Mouse (Mus musculus) E14TG2a.4 (cell line): ENCODE data around the gene Atn1.

Experiments used
- CTCF ChIP-seq: conservative IDR thresholded peaks from 2 replicates; pipeline ENCODE4 v1.5.1; 2014; ENCODE audit warnings: low read length
- NANOG ChIP-seq: IDR thresholded peaks from 2 replicates; pipeline ENCODE4 v1.6.1; 2014; ENCODE audit warnings: borderline replicate concordance, low read length, mixed read lengths

GRCm38 (mm10) chr6:124698751-124699150 lies 57.6 kb downstream of the Atn1 start:
- TF ChIP-seq CTCF: no peak
- no peak for TF ChIP-seq NANOG
